Mouse (Mus musculus) urinary bladder, adult 18-20 months (tissue): ENCODE measurements at regions not wholly inside any gene's neighbourhood (a gene's known extent, or its start where the extent isn't known, plus 50 kb on each side); places are given as distances from the start of the nearest gene placed in this dataset.

Experiments
- DNase-seq, 2 experiments: peaks; one replicate each; pipeline ENCODE4 v3.0.0; 2022; ENCODE audit warnings: low spot score in 2 of 2, mixed read lengths in 2 of 2

GRCm38 (mm10) chr13:70127310-70127709 is 325.1 kb downstream of the Med10 start:
- DNase-seq = no peak

GRCm38 (mm10) chr13:70134544-70134943 is 332.3 kb downstream of the Med10 start:
- DNase-seq = no peak

GRCm38 (mm10) chr13:70136209-70136608 is 334.0 kb downstream of the Med10 start:
- no peak for DNase-seq

GRCm38 (mm10) chr13:70144461-70144860 is 342.3 kb downstream of the Med10 start:
- DNase-seq = no peak

- no peak for DNase-seq
Observed at GRCm38 (mm10) chr13:70145466-70145865, 343.3 kb downstream of the Med10 start.

GRCm38 (mm10) chr13:70149041-70149898 is 347.1 kb downstream of the Med10 start:
- no peak for DNase-seq

GRCm38 (mm10) chr13:70149899-70150184 is 347.6 kb downstream of the Med10 start:
- DNase-seq = no peak

- no peak for DNase-seq
Observed at GRCm38 (mm10) chr13:70153062-70153461, 350.9 kb downstream of the Med10 start.

GRCm38 (mm10) chr13:70155596-70155995 is 353.4 kb downstream of the Med10 start:
- no peak for DNase-seq

- no peak for DNase-seq
Observed at GRCm38 (mm10) chr13:70156975-70157588, 354.9 kb downstream of the Med10 start.

GRCm38 (mm10) chr13:70159065-70159464 is 356.9 kb downstream of the Med10 start:
- no peak for DNase-seq

- no peak for DNase-seq
Observed at GRCm38 (mm10) chr13:70159604-70160003, 357.4 kb downstream of the Med10 start.

GRCm38 (mm10) chr13:70162115-70162514 is 359.9 kb downstream of the Med10 start:
- DNase-seq = no peak

GRCm38 (mm10) chr13:70165511-70166225 is 363.5 kb downstream of the Med10 start:
- DNase-seq = no peak

GRCm38 (mm10) chr13:70167747-70168146 is 365.6 kb downstream of the Med10 start:
- no peak for DNase-seq

GRCm38 (mm10) chr13:70168906-70169305 is 366.7 kb downstream of the Med10 start:
- no peak for DNase-seq

GRCm38 (mm10) chr13:70177066-70177465 is 374.9 kb downstream of the Med10 start:
- no peak for DNase-seq

GRCm38 (mm10) chr13:70178073-70178491 is 375.9 kb downstream of the Med10 start:
- DNase-seq = no peak

- DNase-seq = no peak
Observed at GRCm38 (mm10) chr13:70190978-70191377, 388.8 kb downstream of the Med10 start.

- no peak for DNase-seq
Observed at GRCm38 (mm10) chr13:70192101-70193025, 390.2 kb downstream of the Med10 start.

- DNase-seq = no peak
Observed at GRCm38 (mm10) chr13:70193270-70193669, 391.1 kb downstream of the Med10 start.

GRCm38 (mm10) chr13:70195854-70196253 is 393.7 kb downstream of the Med10 start:
- no peak for DNase-seq
